Mouse (Mus musculus): Measurements from ENCODE around the gene Olfr1124. TPM values are rescaled to one million over a fixed set of nuclear protein-coding genes. Genes with fewer than 3 reads are reported as not detected.
"Not testable (repeated sequence)": the region's sequence is repeated elsewhere in the genome, so short reads cannot be mapped to it uniquely, and the experiment has no call there.

Gene Olfr1124
- not detected for total RNA-seq (2021)
- long read RNA-seq, experiment 1: 0 reads
- long read RNA-seq, experiment 2: 0 reads

DNA sequence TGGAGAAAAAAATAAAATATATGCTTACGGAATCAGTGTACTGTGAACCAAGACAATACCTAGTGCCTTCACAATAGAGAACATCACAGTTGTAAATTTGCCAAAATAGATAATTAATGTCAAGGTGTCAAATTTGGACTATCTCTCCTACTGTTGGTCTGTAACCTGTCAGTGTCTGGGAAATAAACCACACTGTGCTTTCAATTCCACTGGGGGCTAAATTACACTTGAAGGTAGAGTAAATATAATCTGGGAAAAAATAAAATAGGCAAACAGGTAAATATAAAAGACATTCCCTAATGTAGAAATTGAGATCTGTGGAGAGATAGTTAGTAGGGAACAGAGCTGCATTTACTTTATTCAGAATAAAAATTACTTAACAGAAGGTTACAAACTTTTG lies at the start of gene Olfr1124:
TSS of gene Olfr1124 (plus strand) at position 301 of the 400 bp plus-strand sequence.
- no peak for DNase-seq

DNA sequence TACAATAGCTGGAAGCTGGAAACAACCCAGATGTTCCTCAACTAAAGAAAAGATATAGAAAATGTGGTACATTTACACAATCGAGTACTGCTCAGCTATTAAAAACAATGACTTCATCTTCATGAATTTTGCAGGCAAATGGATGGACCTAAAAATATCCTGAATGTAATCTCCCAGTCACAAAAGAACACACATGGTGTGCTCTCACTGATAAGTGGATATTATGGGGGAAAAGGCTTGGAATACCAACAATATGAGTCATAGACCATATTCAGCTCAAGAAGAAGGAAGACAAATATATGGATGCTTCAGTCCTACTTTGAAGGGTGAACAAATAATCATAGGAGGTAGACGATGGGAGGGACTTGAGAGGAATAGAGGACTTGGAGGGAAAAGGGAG lies 46.1 kb upstream of the Olfr1124 start:
- no peak for DNase-seq

DNA sequence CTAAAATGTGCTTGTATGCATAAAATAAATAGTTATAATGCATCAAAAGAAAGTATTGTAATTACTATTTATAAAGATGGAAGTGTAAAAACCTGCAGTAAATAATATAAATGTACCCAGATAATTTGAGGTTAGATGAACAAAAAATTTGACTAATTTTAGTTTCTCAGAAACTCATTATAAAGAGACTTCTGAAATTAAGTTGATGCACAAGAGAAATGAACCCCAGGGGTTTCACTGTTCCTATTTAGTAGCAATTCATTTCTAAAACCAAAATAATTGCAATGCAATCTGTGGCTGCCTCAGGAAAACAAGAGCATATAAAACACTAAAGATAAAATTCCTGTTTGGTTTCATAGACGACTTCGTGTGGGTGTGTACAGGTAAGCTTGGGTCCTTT lies 44.5 kb upstream of the Olfr1124 start, which contains the start of gene Olfr1122:
TSS of gene Olfr1122 (plus strand) at position 301 of the 400 bp plus-strand sequence.
- no peak for DNase-seq

DNA sequence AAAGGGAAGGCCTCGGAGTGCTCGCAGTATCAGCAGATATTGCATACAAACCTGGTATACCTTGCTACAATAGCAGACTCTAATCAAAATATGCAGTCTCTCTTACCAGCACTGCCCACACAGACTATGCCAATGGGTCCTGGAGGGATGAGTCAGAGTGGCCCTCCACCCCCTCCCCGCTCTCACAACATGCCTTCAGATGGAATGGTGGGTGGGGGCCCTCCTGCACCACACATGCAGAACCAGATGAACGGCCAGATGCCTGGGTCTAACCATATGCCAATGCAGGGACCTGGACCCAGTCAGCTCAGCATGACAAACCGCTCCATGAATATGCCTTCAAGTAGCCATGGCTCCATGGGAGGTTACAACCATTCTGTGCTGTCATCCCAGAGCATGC lies 36.5 kb upstream of the Olfr1124 start:
- DNase-seq: not testable (repeated sequence)

DNA sequence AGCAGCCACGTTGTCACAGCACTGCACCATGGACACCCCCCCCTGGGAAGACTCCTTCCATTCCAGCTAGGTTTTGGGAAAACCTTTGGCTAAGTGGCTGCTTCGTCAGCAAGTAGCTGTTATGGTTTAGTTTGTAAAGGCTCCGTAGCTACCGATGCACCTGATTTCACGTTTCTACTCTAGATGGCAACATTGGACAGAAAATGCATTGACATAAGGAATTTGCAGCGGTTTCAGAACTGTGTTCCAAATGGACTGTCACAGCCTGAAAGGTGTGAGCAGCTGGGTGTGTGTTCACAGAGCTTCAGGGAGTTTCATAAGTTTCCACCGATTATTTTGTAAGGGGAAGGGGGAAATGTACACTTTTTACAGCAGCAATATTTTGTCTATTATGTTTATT lies 35.4 kb upstream of the Olfr1124 start:
- not testable (repeated sequence) for DNase-seq

DNA sequence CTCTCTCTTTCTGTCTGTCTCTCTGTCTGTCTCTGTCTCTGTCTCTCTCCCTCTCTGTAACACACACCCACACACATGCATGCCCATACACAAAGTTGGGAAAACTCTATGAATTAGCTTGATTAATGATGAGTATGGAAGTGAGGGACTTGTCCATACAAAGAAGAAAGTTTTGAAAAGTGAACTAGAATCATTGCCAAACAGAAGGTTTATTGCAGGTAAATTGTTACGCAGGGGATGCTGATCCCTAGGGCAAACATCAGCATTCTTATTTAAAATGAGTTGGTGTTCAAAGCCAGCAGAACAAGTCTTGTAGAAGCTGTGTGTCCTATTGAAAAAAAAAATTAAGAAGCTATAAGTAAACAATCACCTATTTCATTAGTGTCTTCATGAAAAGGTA lies 13.7 kb upstream of the Olfr1124 start, which contains the start of gene Olfr1123:
TSS of gene Olfr1123 (plus strand) at position 301 of the 400 bp plus-strand sequence.
- no peak for DNase-seq

DNA sequence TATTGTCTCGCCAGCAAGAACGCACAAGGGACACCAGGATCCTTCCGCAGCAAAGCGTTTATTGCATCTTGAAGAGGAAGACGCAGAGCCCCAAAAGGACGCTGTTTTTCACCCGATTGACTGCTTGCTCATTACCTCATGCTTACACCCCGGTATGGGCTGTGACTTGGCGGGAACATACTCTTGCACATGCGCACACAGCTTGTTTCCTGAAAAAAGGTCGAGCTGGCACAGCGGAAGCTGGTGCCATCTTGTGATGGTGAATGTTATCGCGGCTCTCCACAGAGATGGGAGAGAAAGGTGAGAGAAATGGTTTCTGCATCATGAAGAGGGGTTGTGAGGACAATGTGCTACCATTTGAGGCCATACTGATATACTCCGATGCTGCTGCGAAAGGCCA lies 7.7 kb downstream of the Olfr1124 start:
- DNase-seq: no peak

DNA sequence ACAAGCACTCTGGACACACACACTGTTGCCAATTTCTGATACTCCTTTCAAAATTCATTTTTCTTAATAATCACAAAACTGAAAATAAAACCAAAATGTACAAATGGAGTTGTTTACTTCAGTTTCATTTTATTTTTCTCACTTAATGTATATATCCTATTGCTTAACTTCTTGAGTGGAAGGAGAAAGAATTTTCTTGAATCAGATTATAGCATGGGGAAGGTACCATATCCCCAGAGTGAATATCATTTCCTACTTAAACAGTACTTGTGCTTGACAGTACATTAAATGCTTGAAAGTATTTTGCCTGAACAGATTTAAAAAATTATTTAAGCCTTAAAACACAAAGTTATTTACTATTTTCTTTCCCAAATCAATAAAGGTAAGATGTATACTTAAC lies 23.6 kb downstream of the Olfr1124 start, which contains the start of gene Olfr1126:
TSS of gene Olfr1126 (plus strand) at position 301 of the 400 bp plus-strand sequence.
- DNase-seq: no peak

DNA sequence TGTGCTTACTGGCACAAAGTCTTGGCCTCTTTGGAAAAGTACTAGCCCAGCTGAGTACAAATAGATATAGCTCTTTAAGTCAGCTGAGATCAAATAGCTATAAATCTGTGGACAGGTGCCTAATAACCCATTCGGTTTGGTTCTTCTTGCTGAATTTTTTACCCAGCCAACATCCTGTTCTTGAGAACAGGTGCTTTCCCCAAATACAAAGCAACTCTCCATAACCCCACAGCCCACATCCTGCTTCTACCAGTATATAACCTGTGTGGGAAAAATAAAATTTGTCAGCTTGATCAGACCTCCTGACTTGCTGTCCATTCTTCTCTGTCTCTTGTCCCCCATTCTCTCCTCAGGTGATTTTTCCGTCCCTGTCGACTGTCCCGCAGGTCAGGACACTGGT lies 31.7 kb downstream of the Olfr1124 start:
- no peak for DNase-seq

DNA sequence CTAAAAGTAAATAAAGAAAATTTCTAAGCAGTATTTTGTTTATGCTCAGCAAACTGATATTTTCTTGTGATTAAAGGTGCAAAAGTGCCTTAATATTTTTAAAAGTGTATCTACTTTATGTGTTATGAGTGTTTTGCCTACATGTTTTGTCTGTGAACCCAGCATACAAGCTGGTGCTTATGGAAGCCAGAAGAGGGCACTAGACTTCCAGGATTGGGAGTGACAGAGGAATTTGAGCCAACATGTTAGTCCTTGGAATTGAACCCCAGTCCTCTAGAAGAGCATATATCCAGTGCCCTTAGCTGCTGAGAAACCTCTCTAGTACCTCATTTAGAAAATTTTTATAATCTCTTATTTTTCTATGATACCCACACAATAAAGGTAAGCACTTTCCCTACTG lies 50.1 kb downstream of the Olfr1124 start:
- DNase-seq: no peak

DNA sequence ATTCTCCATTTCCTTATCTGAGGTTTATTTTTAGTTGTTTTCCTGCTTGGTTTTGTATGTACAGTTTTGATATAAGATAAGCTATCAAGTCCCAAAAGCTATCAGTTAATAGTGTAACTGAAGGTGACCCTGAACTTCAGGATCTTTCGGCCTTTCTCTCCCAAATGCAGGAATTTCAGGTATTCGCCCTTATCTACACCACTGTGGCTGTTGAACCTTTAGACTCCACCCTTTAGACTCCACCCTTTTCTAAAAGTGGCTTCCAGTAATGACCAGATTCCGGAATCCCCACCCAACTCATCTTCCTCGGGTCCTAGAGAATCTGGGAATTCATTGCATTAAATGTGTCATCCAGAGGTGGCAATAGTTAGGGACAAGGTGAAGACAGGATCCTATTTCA lies 51.1 kb downstream of the Olfr1124 start:
- no peak for DNase-seq

DNA sequence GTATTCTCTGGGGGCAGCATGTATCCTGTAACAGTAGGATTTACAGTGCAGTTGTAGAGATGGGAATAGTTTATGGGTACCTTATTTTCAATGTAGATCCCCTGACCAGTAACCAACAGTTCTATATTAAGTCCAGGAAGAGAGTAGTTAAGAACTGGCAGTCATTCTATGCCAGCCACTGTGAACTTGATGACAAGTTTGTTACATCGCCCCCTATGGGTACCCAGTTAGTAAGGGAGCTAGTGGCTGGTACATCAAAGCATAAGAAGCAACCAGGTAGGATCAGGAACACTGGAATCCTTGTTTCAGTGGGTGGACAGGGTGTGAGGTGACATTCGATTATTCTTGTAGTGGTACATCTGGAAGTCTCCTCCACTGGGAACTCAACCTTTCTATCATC lies 52.2 kb downstream of the Olfr1124 start:
- DNase-seq: no peak

Other genes starting within 250 kb of the Olfr1124 start
- not detected for gene Olfr1112, start 242.5 kb upstream of the Olfr1124 start, total RNA-seq (2021)
- not detected for gene Olfr1113, start 221.3 kb upstream of the Olfr1124 start, total RNA-seq (2021)
- gene Olfr1115, start 182.3 kb upstream of the Olfr1124 start, total RNA-seq (2021): not detected
- not detected for gene Olfr1116, start 162.7 kb upstream of the Olfr1124 start, total RNA-seq (2021)
- gene Olfr1118, start 122.7 kb upstream of the Olfr1124 start, total RNA-seq (2021): not detected
- gene Olfr1120, start 75.5 kb upstream of the Olfr1124 start, total RNA-seq (2021): not detected
- not detected for gene Olfr1121, start 60.4 kb upstream of the Olfr1124 start, total RNA-seq (2021)
- gene Olfr1122, start 44.4 kb upstream of the Olfr1124 start, total RNA-seq (2021): not detected
- not detected for gene Olfr1123, start 13.6 kb upstream of the Olfr1124 start, total RNA-seq (2021)
- not detected for gene Olfr1126, start 23.7 kb downstream of the Olfr1124 start, total RNA-seq (2021)
- not detected for gene Pramel7, start 66.8 kb downstream of the Olfr1124 start, total RNA-seq (2021)
- gene Pramel6, start 76.3 kb downstream of the Olfr1124 start, total RNA-seq (2021): not detected
- gene Olfr153, start 101.5 kb downstream of the Olfr1124 start, total RNA-seq (2021): not detected
- gene Olfr1128, start 115.3 kb downstream of the Olfr1124 start, total RNA-seq (2021): not detected
- not detected for gene Olfr1129, start 143.6 kb downstream of the Olfr1124 start, total RNA-seq (2021)
- gene Olfr1130, start 175.9 kb downstream of the Olfr1124 start, total RNA-seq (2021): not detected
- not detected for gene Olfr1131, start 196.8 kb downstream of the Olfr1124 start, total RNA-seq (2021)
- gene Olfr1132, start 207.3 kb downstream of the Olfr1124 start, total RNA-seq (2021): not detected
- not detected for gene Olfr1133, start 217.1 kb downstream of the Olfr1124 start, total RNA-seq (2021)
- not detected for gene Olfr1134, start 228.2 kb downstream of the Olfr1124 start, total RNA-seq (2021)
- gene Olfr1135, start 243.4 kb downstream of the Olfr1124 start, total RNA-seq (2021): not detected